Mouse (Mus musculus) kidney, embryonic 14.5 days (tissue): ENCODE measurements around the gene Phf21b. TPM values are rescaled to one million over a fixed set of nuclear protein-coding genes. Genes with fewer than 3 reads are reported as not detected.

Experiments
- ATAC-seq: fragments of 200-750 bp; cut with Nextera tagmentation; 2 replicates; pipeline ENCODE4 v1.8.0; 2017; ENCODE audit warnings: moderate number of reproducible peaks, mild to moderate bottlenecking, moderate TSS enrichment, moderate library complexity; ENCODE audit not compliant: low FRiP score, low TSS enrichment
- H3K27ac ChIP-seq: fragments of 300-500 bp; sonication (generic); 2 replicates; pipeline ENCODE4 v1.5.1; 2014; ENCODE audit warnings: low read depth, mild to moderate bottlenecking, low read length, moderate library complexity, mixed read lengths
- H3K27me3 ChIP-seq: fragments of 300-500 bp; sonication (generic); 2 replicates; pipeline ENCODE4 v1.6.1; 2014; ENCODE audit warnings: mild to moderate bottlenecking, low read length; ENCODE audit not compliant: control insufficient read depth, insufficient read depth
- H3K36me3 ChIP-seq: fragments of 300-500 bp; sonication (generic); 2 replicates; pipeline ENCODE4 v1.6.1; 2014; ENCODE audit warnings: low read length, mixed read lengths; ENCODE audit not compliant: control insufficient read depth, insufficient read depth
- H3K4me1 ChIP-seq: fragments of 300-500 bp; sonication (generic); 2 replicates; pipeline ENCODE4 v1.6.1; 2014; ENCODE audit warnings: low read length, mixed read lengths; ENCODE audit not compliant: control insufficient read depth, insufficient read depth
- H3K4me2 ChIP-seq: fragments of 300-500 bp; sonication (generic); replicated peaks from 2 replicates; pipeline ENCODE4 v1.6.1; 2014; ENCODE audit warnings: low read depth, mild to moderate bottlenecking, low read length
- H3K4me3 ChIP-seq: fragments of 300-500 bp; sonication (generic); 2 replicates; pipeline ENCODE4 v1.5.1; 2014; ENCODE audit warnings: mild to moderate bottlenecking, low read length
- H3K9ac ChIP-seq: fragments of 300-500 bp; sonication (generic); 2 replicates; pipeline ENCODE4 v1.6.1; 2014; ENCODE audit warnings: low read depth, mild to moderate bottlenecking, low read length, moderate library complexity
- H3K9me3 ChIP-seq: fragments of 300-500 bp; sonication (generic); 2 replicates; pipeline ENCODE4 v1.6.1; 2016; ENCODE audit warnings: low read length; ENCODE audit not compliant: control insufficient read depth
- WGBS: fragments of 180-500 bp; shearing (Covaris S2); extraction: QIAGEN DNeasy Blood & Tissue Kit; methylation state at CpG from one replicate; pipeline ENCODE4 v1.1.7; 2014; 5-methylcytosine and 5-hydroxymethylcytosine counted together
- polyA plus RNA-seq: library from polyadenylated mRNA; unstranded; fragments of >200 nt; fragmentation: Nextera tagmentation; extraction: Ambion mirVana; gene quantifications from 2 replicates; pipeline ENCODE4 v1.2.1, GENCODE M21; 2014

Gene Phf21b
- polyA plus RNA-seq, 1 experiment from 2014 or later, result 1.8 TPM

DNA sequence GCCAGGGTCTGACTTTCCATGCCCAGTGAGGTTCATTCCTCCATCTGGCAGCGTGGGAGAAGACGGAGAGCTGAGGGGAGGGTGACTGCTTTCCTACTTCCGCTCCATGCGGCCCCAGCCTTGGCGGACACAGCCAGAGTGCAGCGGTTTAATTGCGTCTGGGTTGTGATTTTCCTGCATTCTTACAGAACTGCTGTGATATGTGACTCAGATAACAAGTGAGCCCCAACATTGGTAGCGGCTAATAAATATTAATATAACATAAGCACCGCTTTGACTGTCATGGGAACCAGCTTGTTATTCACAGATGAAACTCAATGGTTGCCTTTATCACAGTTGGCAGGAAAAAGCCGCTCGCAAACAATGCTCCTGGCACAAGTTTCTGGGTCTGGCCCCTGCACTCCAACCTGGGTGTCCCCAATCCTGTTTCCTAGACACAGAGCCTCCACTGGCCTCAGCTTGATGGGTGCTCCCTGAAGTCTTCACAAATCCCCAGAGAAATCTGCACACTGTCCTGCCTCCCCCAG lies 43.0 kb downstream of the Phf21b start:
- Histone ChIP-seq H3K9me3 (no peaks in the 10 kb centered on the region), H3K4me2 (no peak overlapping the region), H3K9ac (no peak overlapping the region), H3K4me1 (0 out of 2 replicates have a peak, but pooled peaks cover 3% of the 10 kb centered on the region), H3K27ac (no peak overlapping the region), H3K27me3 (no peaks in the 10 kb centered on the region), H3K36me3 (no peaks in the 10 kb centered on the region), H3K4me3 (no peak overlapping the region)
- WGBS, result 79% methylated on average over 11 of the region's 11 CpGs
- ATAC-seq, result no peak

DNA sequence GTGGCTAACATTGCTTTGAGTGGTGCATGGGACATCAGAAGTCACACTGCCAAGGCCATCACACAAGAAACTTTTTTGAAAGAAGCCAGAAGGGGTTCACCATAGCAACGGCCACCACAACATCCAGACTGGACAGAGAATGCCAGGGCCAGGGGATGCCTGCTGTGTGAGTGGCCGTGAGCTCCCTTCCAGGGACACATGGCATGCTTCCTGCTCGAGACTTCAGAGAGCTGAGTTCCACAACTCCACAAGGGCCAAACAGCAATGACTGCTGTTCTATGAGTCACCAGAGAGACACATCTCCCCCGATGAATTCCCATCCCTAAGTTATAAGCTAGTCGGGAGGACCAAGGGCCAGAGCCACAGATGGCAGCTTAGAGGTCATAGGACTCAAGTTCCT lies 44.7 kb downstream of the Phf21b start:
- Histone ChIP-seq H3K9me3 (no peaks in the 10 kb centered on the region), H3K9ac (no peak overlapping the region), H3K27ac (no peak overlapping the region), H3K4me1 (0 out of 2 replicates have a peak, but pooled peaks cover 3% of the 10 kb centered on the region), H3K36me3 (no peaks in the 10 kb centered on the region), H3K4me3 (no peak overlapping the region), H3K4me2 (no peak overlapping the region), H3K27me3 (no peaks in the 10 kb centered on the region)
- no peak for ATAC-seq
- 78% methylated on average over 5 of the region's 5 CpGs for WGBS

DNA sequence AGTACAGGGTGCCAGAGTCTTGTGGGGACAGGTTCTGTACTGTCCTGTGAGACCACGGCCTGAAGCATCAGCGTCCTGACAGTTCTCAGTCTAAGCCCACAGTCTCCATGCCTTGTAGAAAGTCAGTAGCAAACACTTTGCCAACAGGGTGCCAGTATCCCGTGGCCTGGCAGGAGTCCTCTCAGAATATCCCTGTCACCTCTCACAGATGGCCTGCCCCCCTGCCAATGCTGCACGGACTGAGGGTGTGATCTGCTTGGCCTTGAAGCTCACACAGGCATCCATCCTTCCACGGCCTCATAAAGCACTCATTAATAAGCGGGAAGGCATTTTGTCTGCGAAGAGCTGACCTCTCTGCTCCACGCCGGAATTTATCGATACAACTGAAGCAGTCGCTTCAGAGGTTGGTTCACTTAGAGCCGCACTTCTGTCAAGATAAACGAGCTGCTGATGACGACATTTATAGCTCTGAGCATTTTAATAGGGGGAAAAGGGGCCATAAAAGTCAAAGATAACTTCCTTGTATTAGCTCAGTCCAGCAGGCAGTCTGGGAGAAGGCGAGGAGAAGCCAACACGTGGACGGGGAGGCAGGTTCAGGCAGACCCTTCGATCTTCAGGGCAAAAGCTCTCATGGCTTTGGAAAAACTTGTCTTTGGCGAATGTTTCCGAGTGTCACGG lies 46.4 kb downstream of the Phf21b start:
- Histone ChIP-seq H3K9ac (no peak overlapping the region), H3K4me1 (0 out of 2 replicates have a peak, but pooled peaks cover 3% of the 10 kb centered on the region), H3K9me3 (no peaks in the 10 kb centered on the region), H3K27ac (no peak overlapping the region), H3K36me3 (no peaks in the 10 kb centered on the region), H3K4me2 (no peak overlapping the region), H3K27me3 (no peaks in the 10 kb centered on the region), H3K4me3 (no peak overlapping the region)
- 39% methylated on average over 21 of the region's 21 CpGs for WGBS
- ATAC-seq, result no peak

DNA sequence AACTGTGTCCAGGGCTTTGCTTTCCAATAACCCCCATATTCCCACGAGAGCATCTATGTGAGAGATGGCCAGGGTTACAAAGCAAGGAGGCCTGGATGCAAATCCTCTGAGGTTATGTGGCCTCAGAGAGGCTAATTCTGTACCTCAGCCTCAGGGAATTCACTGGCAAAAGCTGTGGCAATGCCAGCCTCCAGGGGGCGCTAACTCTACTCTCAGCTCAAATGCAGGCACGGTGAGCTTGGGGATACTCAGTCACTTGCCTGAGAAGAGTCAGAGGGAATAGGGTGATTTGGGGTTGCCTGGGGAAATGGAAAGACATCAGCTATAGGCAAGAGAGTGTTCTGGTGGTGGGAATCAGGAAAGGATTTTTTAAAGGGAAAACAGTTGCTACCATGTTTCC lies 52.2 kb downstream of the Phf21b start:
- H3K36me3 ChIP-seq, result no peaks in the 10 kb centered on the region
- H3K27ac ChIP-seq, result no peak overlapping the region
- ATAC-seq, result no peak
- H3K27me3 ChIP-seq, result no peaks in the 10 kb centered on the region
- H3K4me3 ChIP-seq, result no peak overlapping the region
- no peak overlapping the region for H3K9ac ChIP-seq
- H3K9me3 ChIP-seq, result no peaks in the 10 kb centered on the region
- H3K4me2 ChIP-seq, result no peak overlapping the region
- no peaks in the 10 kb centered on the region for H3K4me1 ChIP-seq
- 60% methylated on average over 3 of the region's 3 CpGs for WGBS

DNA sequence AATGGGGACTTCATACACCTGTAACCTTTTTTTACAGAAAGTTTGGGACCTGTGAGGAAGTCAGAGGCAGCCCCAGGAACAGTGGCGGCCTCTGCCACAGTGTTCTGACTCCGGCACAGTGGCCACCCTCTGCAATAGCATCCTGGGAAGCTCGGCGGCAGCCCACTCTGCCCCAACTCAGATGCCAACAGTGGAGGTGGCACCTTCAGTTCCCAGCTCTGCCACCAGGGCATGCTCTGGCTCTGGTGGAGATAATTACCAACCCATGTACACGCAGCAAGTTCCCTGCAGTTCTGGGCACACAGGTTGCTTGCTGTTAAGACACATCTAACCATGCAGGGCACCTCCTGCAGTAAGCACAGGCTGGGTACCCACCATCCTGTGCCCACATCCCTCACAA lies 55.7 kb downstream of the Phf21b start:
- Histone ChIP-seq H3K4me3 (no peak overlapping the region), H3K36me3 (no peaks in the 10 kb centered on the region), H3K27me3 (no peaks in the 10 kb centered on the region), H3K9ac (no peak overlapping the region), H3K4me2 (no peak overlapping the region), H3K4me1 (no peaks in the 10 kb centered on the region), H3K27ac (no peak overlapping the region), H3K9me3 (no peaks in the 10 kb centered on the region)
- 85% methylated on average over 5 of the region's 5 CpGs for WGBS
- no peak for ATAC-seq

DNA sequence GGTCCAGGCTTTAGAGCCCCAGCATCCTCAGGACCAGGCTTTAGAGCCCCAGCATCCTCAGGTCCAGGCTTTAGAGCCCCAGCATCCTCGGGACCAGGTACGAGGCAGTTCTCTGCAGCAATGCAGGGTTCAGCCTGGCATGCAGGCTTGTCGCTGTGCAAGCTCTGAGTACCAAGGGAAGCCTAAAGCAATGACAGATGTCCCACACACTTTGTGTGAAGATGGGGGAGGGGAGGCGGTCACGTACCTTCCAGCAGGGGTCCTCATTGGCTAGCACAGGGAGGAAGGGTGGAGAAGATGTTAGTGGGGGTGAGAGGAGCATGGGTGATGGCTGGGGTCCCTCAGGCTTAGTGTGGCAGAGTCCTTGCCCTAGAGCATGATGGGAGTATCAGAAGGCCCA lies 62.2 kb downstream of the Phf21b start:
- Histone ChIP-seq H3K4me1 (no peaks in the 10 kb centered on the region), H3K9ac (no peak overlapping the region), H3K27ac (no peak overlapping the region), H3K9me3 (no peaks in the 10 kb centered on the region), H3K4me3 (no peak overlapping the region), H3K36me3 (no peaks in the 10 kb centered on the region), H3K27me3 (no peaks in the 10 kb centered on the region), H3K4me2 (no peak overlapping the region)
- 87% methylated on average over 5 of the region's 5 CpGs for WGBS
- ATAC-seq, result no peak

DNA sequence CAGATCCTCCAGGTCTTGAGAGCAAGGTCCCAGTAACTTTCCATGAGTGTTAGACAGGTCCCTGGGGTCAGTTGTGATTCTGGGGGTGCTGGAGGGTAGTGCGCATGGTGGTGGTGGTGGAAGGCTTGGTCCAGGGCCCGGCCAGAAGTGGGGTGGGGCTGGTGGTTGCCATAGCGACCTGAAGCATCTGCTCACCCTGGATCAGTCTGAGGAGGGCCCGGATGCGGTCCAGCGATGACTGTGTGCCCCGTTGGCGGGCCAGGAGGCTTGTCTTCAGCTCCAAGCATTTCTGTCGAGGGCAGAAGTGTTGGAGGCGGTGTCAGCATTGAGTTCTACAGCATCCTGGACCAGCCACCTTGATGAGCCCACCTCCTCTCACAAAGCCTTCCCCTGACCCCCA lies 68.7 kb downstream of the Phf21b start:
- no peak overlapping the region for H3K4me2 ChIP-seq
- no peak for ATAC-seq
- H3K27ac ChIP-seq, result no peak overlapping the region
- 88% methylated on average over 10 of the region's 10 CpGs for WGBS
- H3K9ac ChIP-seq, result no peak overlapping the region
- H3K9me3 ChIP-seq, result no peaks in the 10 kb centered on the region
- H3K4me3 ChIP-seq, result no peak overlapping the region
- H3K27me3 ChIP-seq, result no peaks in the 10 kb centered on the region
- no peaks in the 10 kb centered on the region for H3K4me1 ChIP-seq
- H3K36me3 ChIP-seq, result no peaks in the 10 kb centered on the region

DNA sequence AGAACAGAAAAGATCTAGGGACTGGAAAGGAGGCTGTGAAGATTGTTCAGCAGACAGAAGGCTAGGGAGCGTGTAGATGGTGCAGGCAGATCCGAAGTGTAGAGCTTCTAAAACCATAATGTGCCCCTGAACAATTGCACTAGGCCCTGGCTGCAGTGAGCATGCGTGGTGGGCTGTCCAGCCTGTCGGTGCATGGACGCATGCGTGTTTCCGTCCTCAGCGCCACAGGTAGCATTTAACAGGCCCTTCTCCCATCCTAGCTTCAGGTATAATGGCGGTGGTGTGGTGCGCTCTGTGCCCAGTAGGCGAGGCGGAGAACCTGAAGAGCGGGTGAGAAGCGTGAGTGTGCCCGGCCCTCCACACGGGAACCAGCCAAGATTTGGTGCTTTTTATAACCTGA lies 71.0 kb downstream of the Phf21b start:
- Histone ChIP-seq H3K4me1 (no peaks in the 10 kb centered on the region), H3K27ac (no peak overlapping the region), H3K4me3 (no peak overlapping the region), H3K9me3 (no peaks in the 10 kb centered on the region), H3K4me2 (no peak overlapping the region), H3K9ac (no peak overlapping the region), H3K36me3 (no peaks in the 10 kb centered on the region), H3K27me3 (no peaks in the 10 kb centered on the region)
- WGBS, result 96% methylated on average over 16 of the region's 16 CpGs
- no peak for ATAC-seq

DNA sequence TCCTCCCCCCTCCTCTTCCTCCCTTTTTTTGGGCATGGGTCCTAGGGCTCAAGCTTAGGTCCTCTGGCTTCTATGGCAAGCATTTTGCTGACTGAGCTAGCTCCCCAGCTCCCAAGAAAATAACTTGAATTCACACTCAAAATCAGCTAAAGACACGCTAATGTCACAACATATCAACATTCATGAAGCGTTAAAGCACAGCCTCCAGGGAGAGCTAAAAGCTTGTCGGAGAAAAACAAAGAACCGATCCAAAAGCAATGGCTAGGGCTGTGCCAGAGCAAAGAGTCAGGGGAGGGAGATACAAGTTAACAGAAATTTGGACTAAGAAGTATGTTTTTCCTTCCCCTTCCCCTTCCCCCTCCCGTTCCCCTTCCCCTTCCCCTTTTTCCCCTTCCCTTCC lies 77.3 kb downstream of the Phf21b start:
- WGBS, result 48% methylated on average over 5 of the region's 5 CpGs
- H3K4me3 ChIP-seq, result no peak overlapping the region
- no peak for ATAC-seq
- no peaks in the 10 kb centered on the region for H3K36me3 ChIP-seq
- no peak overlapping the region for H3K4me2 ChIP-seq
- H3K4me1 ChIP-seq, result no peaks in the 10 kb centered on the region
- no peak overlapping the region for H3K27ac ChIP-seq
- no peaks in the 10 kb centered on the region for H3K9me3 ChIP-seq
- H3K27me3 ChIP-seq, result no peaks in the 10 kb centered on the region
- H3K9ac ChIP-seq, result no peak overlapping the region
